Mouse (Mus musculus) right cerebral cortex, postnatal 36 days (tissue): ENCODE data around the gene Slc38a3.

ENCODE experiments used
- DNase-seq, 2 experiments: peaks; one replicate each; pipeline ENCODE4 v3.0.0; 2022; ENCODE audit warnings: low spot score in 2 of 2, mixed read lengths in 1 of 2

Gene Slc38a3

DNA sequence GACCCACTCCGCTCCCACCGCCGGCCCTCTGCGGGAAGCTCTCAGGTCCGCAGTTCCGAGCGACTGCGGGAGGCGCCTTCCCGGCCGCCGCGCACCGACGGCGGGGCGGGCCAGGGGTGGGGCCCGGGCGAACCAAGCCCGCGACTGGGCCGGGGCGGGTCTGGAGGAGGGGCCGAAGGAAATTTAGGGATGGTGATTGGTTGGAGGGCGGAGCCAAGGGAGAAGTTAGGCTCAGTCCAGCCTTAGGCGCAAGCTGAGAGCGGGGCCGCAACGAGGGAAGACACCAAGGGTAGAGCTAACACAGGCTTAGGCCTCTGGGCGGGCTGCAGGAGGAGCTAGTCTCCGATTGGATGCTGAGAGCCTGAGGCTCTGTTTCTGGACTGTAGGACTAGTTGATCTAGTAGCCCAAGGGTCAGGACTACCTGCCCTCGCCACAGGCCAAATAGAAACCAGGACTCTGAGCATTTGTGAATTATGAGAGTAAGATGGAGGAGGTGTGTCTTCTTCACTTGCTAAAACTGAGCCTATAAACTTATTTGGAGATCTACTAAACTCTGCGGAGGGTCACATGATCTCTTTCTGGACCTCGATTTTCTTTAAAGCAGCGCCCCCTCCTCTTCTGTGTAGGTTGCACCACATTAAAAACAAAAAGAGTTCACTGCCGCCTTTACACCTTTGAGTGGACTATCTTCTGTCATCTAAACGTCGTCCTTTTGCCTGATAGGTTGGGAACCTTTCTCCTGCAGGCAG is 33.9 kb downstream of the Slc38a3 start, which contains the start of gene Gnai2:
Gnai2 (minus strand) TSS at position 89 of the 750 bp plus-strand sequence.
- peak; percentile 88 to 91 for DNase-seq

DNA sequence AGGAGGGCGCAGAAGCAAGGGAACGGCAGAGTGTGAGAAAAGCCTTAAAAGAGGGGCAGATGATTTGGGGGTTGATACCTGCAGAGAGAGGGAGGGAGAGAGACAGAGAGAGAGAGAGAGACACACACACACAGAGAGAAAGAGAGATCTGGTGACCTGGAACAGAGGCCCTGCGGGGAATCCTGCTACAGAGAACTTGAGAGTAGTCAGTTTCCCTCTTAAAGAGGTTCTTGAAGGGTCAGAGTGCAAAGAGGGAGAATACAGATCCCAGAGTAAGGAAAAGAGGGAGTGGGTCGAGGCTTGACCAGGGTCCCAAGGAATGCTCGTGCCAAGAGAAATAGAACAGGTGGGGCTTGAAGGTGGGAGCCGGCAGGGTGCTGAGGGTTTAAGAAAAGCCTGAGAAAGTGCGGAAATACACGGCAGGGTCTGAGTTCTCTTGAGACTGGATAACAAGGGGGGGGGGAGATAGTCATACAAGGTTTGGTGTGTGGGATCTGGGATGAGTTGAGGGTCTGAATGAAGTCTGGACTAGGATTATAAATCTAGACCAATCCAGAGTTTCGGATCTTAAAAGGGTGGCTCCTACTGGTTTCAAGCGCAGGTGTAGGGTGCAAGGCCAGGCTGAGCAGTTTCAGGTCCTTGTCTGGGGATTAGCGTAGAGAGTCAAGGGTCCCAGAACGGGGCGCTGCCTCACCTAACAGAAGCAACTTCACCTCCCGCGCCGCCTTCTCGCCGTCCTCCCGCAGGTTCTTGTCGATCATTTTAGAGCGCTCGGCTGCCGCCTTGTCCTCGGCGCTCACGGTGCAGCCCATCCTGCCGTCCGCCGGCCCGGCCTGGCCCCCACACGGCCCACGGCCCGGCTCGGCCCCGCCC is 34.7 kb downstream of the Slc38a3 start:
- DNase-seq, result no peak

GRCm38 (mm10) chr9:107633661-107634405 is 35.5 kb downstream of the Slc38a3 start:
- DNase-seq, result no peak

DNA sequence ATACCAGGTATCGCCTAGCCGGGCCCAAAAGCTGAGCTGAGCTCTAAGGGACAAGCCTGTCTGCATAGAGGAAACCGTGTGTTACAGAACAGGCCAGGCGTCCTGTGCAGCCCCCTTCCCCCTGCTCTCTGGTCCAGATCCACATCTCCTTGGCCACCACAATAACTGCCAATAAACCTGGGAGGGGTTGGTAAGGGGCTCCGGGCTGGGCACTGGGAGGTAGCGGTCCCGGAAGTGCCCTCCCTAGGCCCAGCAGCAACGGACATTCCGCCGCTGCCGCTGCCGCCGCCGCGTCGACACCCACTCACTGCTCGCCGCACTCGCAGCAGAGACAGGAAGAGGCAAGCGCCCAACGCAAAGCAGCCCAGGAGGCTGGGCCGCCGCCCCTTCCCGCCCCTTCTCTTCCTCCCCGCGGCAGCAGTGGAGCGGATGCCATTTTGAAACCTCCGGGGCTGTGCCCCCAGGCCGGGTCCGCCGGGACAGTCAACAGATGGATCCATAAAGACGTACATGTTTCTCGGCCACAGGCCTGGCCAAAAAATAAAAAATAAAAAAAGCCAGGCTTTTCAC is 36.2 kb downstream of the Slc38a3 start:
- DNase-seq, result peak; percentile 73 to 74

DNA sequence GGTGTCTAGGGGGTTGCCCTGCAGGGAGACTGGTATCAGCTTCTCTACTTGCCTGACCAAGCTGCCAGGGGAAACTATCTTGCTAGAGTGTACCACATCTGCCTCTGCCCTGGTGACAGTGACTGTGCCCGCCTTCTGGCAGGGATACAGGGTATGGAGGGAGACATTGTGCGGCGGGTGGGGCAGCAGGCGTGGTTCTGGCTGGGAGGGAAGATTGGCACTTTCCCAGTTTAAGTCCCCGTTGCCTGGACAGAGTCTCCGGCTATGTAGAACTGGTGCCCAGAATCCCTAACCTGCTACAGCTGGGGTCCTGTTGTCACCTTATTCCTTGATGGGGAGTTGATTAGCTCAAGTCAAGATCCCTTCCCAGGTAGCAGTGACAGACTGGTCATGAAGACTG is 36.9 kb downstream of the Slc38a3 start:
- DNase-seq, result no peak

DNA sequence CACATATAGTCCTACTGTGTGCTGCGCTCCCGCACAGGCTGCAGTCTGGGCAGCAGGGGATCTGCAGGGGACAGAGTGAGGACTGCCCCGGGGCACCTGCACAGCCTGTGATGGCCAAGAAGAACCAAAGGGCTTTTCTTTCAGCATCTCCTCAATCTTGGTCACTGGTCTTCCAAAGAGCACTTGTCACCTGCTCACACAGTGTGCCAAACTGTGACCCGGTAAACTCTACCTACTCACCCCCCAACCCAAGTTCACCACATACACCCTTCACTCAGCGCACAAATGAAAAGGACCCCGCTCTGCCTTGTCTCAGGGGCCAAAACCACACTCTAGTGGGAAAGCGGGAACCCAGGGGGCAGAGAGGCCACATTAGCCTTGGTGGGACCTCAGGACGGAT is 37.5 kb downstream of the Slc38a3 start:
- no peak for DNase-seq

DNA sequence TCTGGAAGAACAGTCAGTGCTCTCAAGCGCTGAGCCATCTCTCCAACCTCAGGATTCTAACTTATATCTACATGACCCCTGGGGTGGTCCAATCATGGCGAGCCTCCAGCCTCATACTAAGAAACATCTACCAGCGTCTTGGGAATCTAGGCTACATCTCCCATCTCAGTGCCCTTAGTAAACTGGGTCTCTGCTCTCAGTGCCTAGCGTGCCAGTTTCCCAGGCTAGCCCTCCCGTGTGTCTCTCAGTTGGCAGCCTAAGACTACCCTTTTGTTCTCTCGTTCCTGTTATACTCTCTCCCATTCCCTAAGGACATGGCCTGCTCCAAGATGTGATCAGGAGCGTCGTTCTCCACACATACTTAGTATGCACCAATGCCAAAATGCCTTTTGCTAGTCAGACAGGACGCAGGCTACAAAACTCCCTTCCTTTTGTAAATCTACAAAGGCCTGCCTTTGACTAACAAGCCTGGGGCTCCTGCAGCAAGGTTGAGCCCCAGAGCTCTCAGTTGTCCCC is 38.0 kb downstream of the Slc38a3 start:
- DNase-seq, result no peak

- DNase-seq, result peak in 1 of 2 experiments; percentile 56
Observed at GRCm38 (mm10) chr9:107630576-107630975, 38.8 kb downstream of the Slc38a3 start.

DNA sequence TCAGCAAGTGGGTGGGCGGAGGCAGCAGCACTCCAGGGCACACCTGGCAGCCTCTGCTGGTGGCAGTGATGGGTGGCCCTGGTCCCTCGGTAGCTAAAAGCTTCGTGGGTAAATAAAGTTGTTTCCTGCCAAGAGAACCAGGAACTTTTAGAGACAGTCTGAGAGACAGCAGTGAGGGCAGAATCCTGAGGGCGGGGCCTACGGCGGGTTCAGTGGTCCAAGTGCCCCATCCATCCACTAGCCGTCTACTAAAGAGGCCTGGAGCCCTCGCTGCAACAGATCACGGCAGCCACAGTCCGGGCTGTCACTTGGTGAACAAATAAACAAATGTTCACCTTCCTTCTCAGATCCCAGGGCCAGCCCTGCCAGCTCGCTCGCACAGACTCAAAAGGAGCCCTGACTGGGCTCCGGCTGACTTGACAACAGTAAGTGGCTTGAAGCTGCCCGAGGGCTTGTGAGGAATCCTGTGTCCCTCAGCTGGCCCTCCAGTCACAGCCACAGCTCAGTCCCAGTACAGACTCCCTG is 39.4 kb downstream of the Slc38a3 start:
- no peak for DNase-seq

GRCm38 (mm10) chr9:107629411-107629730 is 40.0 kb downstream of the Slc38a3 start:
- DNase-seq, result no peak

DNA sequence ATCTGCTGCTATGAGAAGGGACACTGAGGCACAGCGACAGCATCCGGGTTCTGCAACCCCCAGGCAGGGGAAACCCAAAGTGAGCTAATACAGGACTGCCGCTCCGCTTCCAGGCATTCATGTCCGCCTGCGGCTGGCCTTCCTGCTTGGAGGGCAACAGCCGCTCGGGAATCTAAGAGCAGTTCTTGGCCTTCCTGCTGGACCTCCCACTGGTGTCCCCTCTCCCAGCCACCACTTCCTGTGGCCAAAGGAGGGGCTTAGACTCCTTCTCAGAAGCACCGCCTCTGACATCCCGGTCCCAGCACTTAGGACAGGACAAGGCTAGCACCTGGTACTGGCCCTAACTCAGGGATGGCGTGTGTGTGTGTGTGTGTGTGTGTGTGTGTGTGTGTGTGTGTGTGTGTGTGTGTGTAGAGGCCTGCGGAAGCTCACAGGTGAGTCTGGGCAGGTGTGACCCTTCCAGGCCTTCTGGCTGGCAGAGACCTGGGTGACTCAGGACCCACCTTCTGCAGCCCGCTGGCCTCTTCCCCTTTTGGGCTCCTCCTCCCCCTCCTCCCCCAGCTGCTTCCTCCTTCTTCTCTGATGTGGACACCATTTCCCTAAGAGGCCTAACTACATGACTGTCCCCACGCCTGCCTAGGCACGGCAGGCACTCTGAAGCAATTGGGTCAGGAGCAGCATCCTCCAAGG is 40.5 kb downstream of the Slc38a3 start:
- DNase-seq, result no peak

DNA sequence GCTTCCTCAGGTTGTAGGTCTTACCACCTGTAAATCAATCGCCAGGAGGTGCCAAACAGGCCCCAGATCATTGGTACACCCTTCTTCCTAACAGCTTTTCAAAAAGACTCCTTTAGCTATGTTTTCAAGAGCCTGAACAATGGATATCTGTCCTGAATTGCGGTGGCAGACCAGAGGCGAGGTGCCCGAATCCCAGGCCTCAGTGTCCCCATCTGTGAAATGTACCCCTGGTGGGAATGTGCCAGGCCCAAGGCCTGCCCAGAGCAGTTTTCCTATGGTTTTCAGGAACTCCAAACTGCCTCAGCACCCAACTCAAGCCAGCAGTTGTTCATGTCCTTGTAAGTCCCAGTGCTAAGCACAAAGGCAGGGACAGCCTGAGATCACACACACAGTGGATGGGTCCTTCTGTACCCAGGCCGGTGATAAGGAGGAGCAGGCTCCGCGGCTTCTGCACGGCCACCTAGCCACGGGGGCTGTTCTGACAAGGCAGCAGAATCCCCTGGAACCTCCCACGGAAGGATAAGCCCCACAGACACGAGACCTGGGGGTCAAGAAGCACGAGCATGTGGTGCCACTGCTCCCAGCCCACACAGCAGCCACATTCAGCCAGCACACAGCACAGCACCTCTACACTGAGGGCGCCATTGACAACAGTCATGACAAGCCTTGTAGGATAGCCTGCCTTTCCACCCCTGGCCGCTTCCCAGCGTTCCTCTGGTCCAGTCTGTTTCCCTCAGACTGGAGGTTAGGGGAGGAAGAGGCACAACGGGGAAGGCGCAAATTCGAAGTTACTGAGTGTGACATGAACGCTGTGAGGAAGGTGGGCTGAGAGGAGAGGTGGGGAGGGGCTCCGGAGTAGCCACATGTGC is 41.7 kb downstream of the Slc38a3 start:
- no peak for DNase-seq

- DNase-seq, result peak in 1 of 2 experiments; percentile 56
Observed at GRCm38 (mm10) chr9:107626844-107627277, 42.5 kb downstream of the Slc38a3 start.

- DNase-seq, result no peak
Observed at GRCm38 (mm10) chr9:107626158-107626843, 43.0 kb downstream of the Slc38a3 start.

GRCm38 (mm10) chr9:107625351-107626128 is 43.8 kb downstream of the Slc38a3 start:
- no peak for DNase-seq

DNA sequence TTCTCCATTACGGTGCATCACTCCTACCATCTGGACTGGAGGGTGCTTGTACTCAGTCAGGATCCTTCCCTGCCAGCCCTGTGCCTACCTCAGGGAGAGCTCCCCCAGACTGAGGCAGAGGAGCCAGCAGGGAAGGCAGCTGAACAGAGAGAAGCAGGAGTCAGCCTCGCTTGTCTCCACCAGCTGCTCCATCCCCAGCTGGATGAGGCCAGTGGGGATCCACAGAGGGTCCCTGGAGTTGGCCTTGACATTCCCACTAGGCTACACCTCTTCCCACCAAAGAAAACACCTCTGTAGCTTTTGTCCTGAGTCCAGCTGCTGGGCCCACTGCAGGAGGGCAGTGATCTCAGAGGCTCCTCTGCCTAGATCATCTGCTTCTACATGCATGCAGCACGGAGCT is 44.4 kb downstream of the Slc38a3 start:
- DNase-seq, result no peak

GRCm38 (mm10) chr9:107624539-107624938 is 44.8 kb downstream of the Slc38a3 start:
- no peak for DNase-seq

GRCm38 (mm10) chr9:107620954-107621353 is 48.4 kb downstream of the Slc38a3 start:
- no peak for DNase-seq
